ENCODE assay signal across 8 mouse cellular contexts in genomic region chr4:108338811-108339210, GRCm38 (mm10). TPM values are rescaled to one million over a fixed set of nuclear protein-coding genes. Genes with fewer than 3 reads are reported as not detected.
DNase-seq lines count a peak whose midpoint lies in the region; ATAC-seq lines count a peak whose summit lies in the region.

No protein-coding gene starts in this region.

- peaks cover 32% of the 10 kb centered on the region for H3K36me3 ChIP-seq in midbrain, embryonic 12.5 days
- peaks cover 15% of the 10 kb centered on the region for H3K36me3 ChIP-seq in midbrain, embryonic 16.5 days (ENCODE audit: control insufficient read depth, insufficient read depth, low read length)
- H3K36me3 ChIP-seq in hindbrain, embryonic 12.5 days, result peaks cover 28% of the 10 kb centered on the region

- no peak overlapping the region for H3K4me2 ChIP-seq in midbrain, embryonic 12.5 days (replicated peaks)
- H3K4me2 ChIP-seq in midbrain, embryonic 16.5 days (ENCODE audit: low read length), result no peak overlapping the region
- no peak overlapping the region for H3K4me2 ChIP-seq in hindbrain, embryonic 12.5 days (replicated peaks)

- 0 out of 2 replicates have a peak, but pooled peaks have one; percentile 14 for ATAC-seq in midbrain, embryonic 12.5 days (ENCODE audit: low FRiP score, low read depth)
- no peak for ATAC-seq in midbrain, embryonic 16.5 days
- ATAC-seq in hindbrain, embryonic 12.5 days (ENCODE audit: low FRiP score), result peak; percentile 54

- peak overlapping the region; percentile 60 for H3K27ac ChIP-seq in midbrain, embryonic 12.5 days (replicated peaks)
- H3K27ac ChIP-seq in midbrain, embryonic 16.5 days (ENCODE audit: low read length), result no peak overlapping the region
- peak overlapping the region; percentile 9; the same call in 1 of the 2 replicates for H3K27ac ChIP-seq in hindbrain, embryonic 12.5 days

- WGBS in midbrain, embryonic 12.5 days, result 62% methylated on average over 10 of the region's 10 CpGs
- WGBS in midbrain, embryonic 16.5 days, result 60% methylated on average over 10 of the region's 10 CpGs
- 56% methylated on average over 10 of the region's 10 CpGs for WGBS in hindbrain, embryonic 12.5 days

- H3K4me1 ChIP-seq in midbrain, embryonic 12.5 days, result peaks cover 16% of the 10 kb centered on the region
- no peaks in the 10 kb centered on the region for H3K4me1 ChIP-seq in midbrain, embryonic 16.5 days (ENCODE audit: control insufficient read depth, insufficient read depth, low read length)
- peaks cover 9% of the 10 kb centered on the region; the same call in 1 of the 2 replicates for H3K4me1 ChIP-seq in hindbrain, embryonic 12.5 days

- H3K27me3 ChIP-seq in midbrain, embryonic 12.5 days, result no peaks in the 10 kb centered on the region
- no peaks in the 10 kb centered on the region for H3K27me3 ChIP-seq in midbrain, embryonic 16.5 days (ENCODE audit: control insufficient read depth, insufficient read depth, low read depth, low read length)
- H3K27me3 ChIP-seq in hindbrain, embryonic 12.5 days, result no peaks in the 10 kb centered on the region

- H3K4me3 ChIP-seq in midbrain, embryonic 12.5 days, result no peak overlapping the region
- no peak overlapping the region for H3K4me3 ChIP-seq in midbrain, embryonic 16.5 days (ENCODE audit: low read depth, low read length)
- H3K4me3 ChIP-seq in hindbrain, embryonic 12.5 days, result no peak overlapping the region

- H3K9me3 ChIP-seq in midbrain, embryonic 12.5 days, result no peaks in the 10 kb centered on the region
- no peaks in the 10 kb centered on the region for H3K9me3 ChIP-seq in midbrain, embryonic 16.5 days (replicated peaks; ENCODE audit: control insufficient read depth, low read length, poor library complexity, severe bottlenecking)
- no peaks in the 10 kb centered on the region for H3K9me3 ChIP-seq in hindbrain, embryonic 12.5 days (replicated peaks)

- H3K9ac ChIP-seq in midbrain, embryonic 12.5 days (replicated peaks), result peak overlapping the region; percentile 31; the same call in 1 of the 2 replicates
- no peak overlapping the region for H3K9ac ChIP-seq in midbrain, embryonic 16.5 days (ENCODE audit: low read depth, low read length)
- no peak overlapping the region for H3K9ac ChIP-seq in hindbrain, embryonic 12.5 days

- DNase-seq in cerebellum, adult 8-10 months, result peak; percentile 23
- no peak for DNase-seq in cerebellum, postnatal 4 days (ENCODE audit: low spot score in 2 of 2)
- peak; percentile 46 for DNase-seq in right cerebral cortex, postnatal 10 days (ENCODE audit: low spot score in 2 of 2)
- DNase-seq in urinary bladder, adult 18-20 months (ENCODE audit: low spot score in 2 of 2), result no peak
- no peak for DNase-seq in spleen, adult 12 weeks (ENCODE audit: low spot score)

RNA-seq across cellular contexts. Expression of gene Coa7, which starts 10.9 kb away (rescaled TPM):
- polyA plus RNA-seq in midbrain, embryonic 12.5 days (2016; fragmentation: Nextera tagmentation; extraction: Ambion mirVana), result 50.4 and 57.5 TPM in 2 replicates
- polyA plus RNA-seq in midbrain, embryonic 16.5 days (2015; fragmentation: Nextera tagmentation; extraction: Ambion mirVana), result 46.8 and 58.5 TPM in 2 replicates
- 46.6 and 56.9 TPM in 2 replicates for polyA plus RNA-seq in hindbrain, embryonic 12.5 days (2016; fragmentation: Nextera tagmentation; extraction: Ambion mirVana)

RNA-seq across cellular contexts. Expression of gene Zyg11b, which starts 37.9 kb away (rescaled TPM):
- 33.9 and 40.5 TPM in 2 replicates for polyA plus RNA-seq in midbrain, embryonic 12.5 days (2016; fragmentation: Nextera tagmentation; extraction: Ambion mirVana)
- polyA plus RNA-seq in midbrain, embryonic 16.5 days (2015; fragmentation: Nextera tagmentation; extraction: Ambion mirVana), result 37.0 and 38.3 TPM in 2 replicates
- 31.9 and 32.2 TPM in 2 replicates for polyA plus RNA-seq in hindbrain, embryonic 12.5 days (2016; fragmentation: Nextera tagmentation; extraction: Ambion mirVana)

RNA-seq across cellular contexts. Expression of gene Shisal2a, which starts 44.3 kb away (rescaled TPM):
- polyA plus RNA-seq in midbrain, embryonic 12.5 days (2016; fragmentation: Nextera tagmentation; extraction: Ambion mirVana), result 1.7 and 2.0 TPM in 2 replicates
- 6.8 and 6.9 TPM in 2 replicates for polyA plus RNA-seq in midbrain, embryonic 16.5 days (2015; fragmentation: Nextera tagmentation; extraction: Ambion mirVana)
- polyA plus RNA-seq in hindbrain, embryonic 12.5 days (2016; fragmentation: Nextera tagmentation; extraction: Ambion mirVana), result 3.5 and 5.2 TPM in 2 replicates

Comparison
In these comparisons a context has a peak if more than half of its experiments do, and no peak if none do; other contexts are left out.
1. DNase-seq: peak in cerebellum, adult 8-10 months (single experiment) and right cerebral cortex, postnatal 10 days (2 of 2); none in cerebellum, postnatal 4 days (0 of 2), urinary bladder, adult 18-20 months (0 of 2) and spleen, adult 12 weeks (single experiment).